Mouse (Mus musculus) forebrain, embryonic 12.5 days (tissue): ENCODE data around the gene Olfr694. TPM values are rescaled to one million over a fixed set of nuclear protein-coding genes. Genes with fewer than 3 reads are reported as not detected.

Experiments used
- ATAC-seq: fragments of 200-750 bp; cut with Nextera tagmentation; 2 replicates; pipeline ENCODE4 v1.8.0; 2017; ENCODE audit warnings: moderate TSS enrichment; ENCODE audit not compliant: low FRiP score
- H3K27ac ChIP-seq: fragments of 300-500 bp; sonication (generic); 2 replicates; pipeline ENCODE4 v1.5.1; 2016; ENCODE audit warnings: mild to moderate bottlenecking
- H3K27me3 ChIP-seq: fragments of 300-500 bp; sonication (generic); 2 replicates; pipeline ENCODE4 v1.6.1; 2016; ENCODE audit warnings: mild to moderate bottlenecking
- H3K36me3 ChIP-seq: fragments of 300-500 bp; sonication (generic); replicated peaks from 2 replicates; pipeline ENCODE4 v1.6.1; 2016; ENCODE audit warnings: mild to moderate bottlenecking
- H3K4me1 ChIP-seq: fragments of 300-500 bp; sonication (generic); 2 replicates; pipeline ENCODE4 v1.6.1; 2016
- H3K4me2 ChIP-seq: fragments of 300-500 bp; sonication (generic); 2 replicates; pipeline ENCODE4 v1.6.1; 2016; ENCODE audit warnings: mild to moderate bottlenecking, moderate library complexity
- H3K4me3 ChIP-seq: fragments of 300-500 bp; sonication (generic); replicated peaks from 2 replicates; pipeline ENCODE4 v1.5.1; 2016; ENCODE audit warnings: mild to moderate bottlenecking
- H3K9ac ChIP-seq: fragments of 300-500 bp; sonication (generic); 2 replicates; pipeline ENCODE4 v1.6.1; 2016; ENCODE audit warnings: mild to moderate bottlenecking
- H3K9me3 ChIP-seq: fragments of 300-500 bp; sonication (generic); 2 replicates; pipeline ENCODE4 v1.6.1; 2016
- WGBS: fragments of 180-500 bp; shearing (Covaris S2); methylation state at CpG from one replicate; pipeline ENCODE4 v1.1.7; 2016; 5-methylcytosine and 5-hydroxymethylcytosine counted together
- polyA plus RNA-seq: library from polyadenylated mRNA; unstranded; fragments of >200 nt; fragmentation: Nextera tagmentation; extraction: Ambion mirVana; gene quantifications from 2 replicates; pipeline ENCODE4 v1.2.1, GENCODE M21; 2016

The Olfr694 gene
- polyA plus RNA-seq, 1 experiment from 2014 or later = not detected

- Histone ChIP-seq H3K4me1 (no peaks in the 10 kb centered on the region), H3K9me3 (no peaks in the 10 kb centered on the region), H3K9ac (no peak overlapping the region), H3K4me3 (no peak overlapping the region), H3K27me3 (no peaks in the 10 kb centered on the region), H3K27ac (no peak overlapping the region), H3K36me3 (no peaks in the 10 kb centered on the region), H3K4me2 (no peak overlapping the region)
- no peak for ATAC-seq
- 74% methylated on average over 1 of the region's 1 CpGs for WGBS
Measured at GRCm38 (mm10) chr7:106649774-106650173, 41.8 kb downstream of the Olfr694 start.

- H3K27me3 ChIP-seq = no peaks in the 10 kb centered on the region
- 61% methylated on average over 1 of the region's 1 CpGs for WGBS
Measured at GRCm38 (mm10) chr7:106645261-106645660, 46.4 kb downstream of the Olfr694 start.

GRCm38 (mm10) chr7:106644222-106644870 is 47.3 kb downstream of the Olfr694 start:
- 73% methylated on average over 3 of the region's 3 CpGs for WGBS
- Histone ChIP-seq H3K9me3 (no peaks in the 10 kb centered on the region), H3K4me3 (no peak overlapping the region), H3K4me2 (no peak overlapping the region), H3K9ac (no peak overlapping the region), H3K36me3 (no peaks in the 10 kb centered on the region), H3K27me3 (no peaks in the 10 kb centered on the region), H3K4me1 (no peaks in the 10 kb centered on the region), H3K27ac (no peak overlapping the region)
- ATAC-seq = no peak

More at GRCm38 (mm10) chr7:106645261-106645660, 46.4 kb downstream of the Olfr694 start:
- Histone ChIP-seq H3K36me3 (no peaks in the 10 kb centered on the region), H3K9ac (no peak overlapping the region), H3K4me3 (no peak overlapping the region), H3K4me2 (no peak overlapping the region), H3K4me1 (no peaks in the 10 kb centered on the region), H3K9me3 (no peaks in the 10 kb centered on the region), H3K27ac (no peak overlapping the region)
- ATAC-seq = no peak

GRCm38 (mm10) chr7:106640839-106641238 is 50.8 kb downstream of the Olfr694 start:
- H3K27ac ChIP-seq = no peak overlapping the region
- no peaks in the 10 kb centered on the region for H3K27me3 ChIP-seq
- 85% methylated on average over 1 of the region's 1 CpGs for WGBS
- no peak for ATAC-seq
- H3K36me3 ChIP-seq = no peaks in the 10 kb centered on the region
- no peaks in the 10 kb centered on the region for H3K4me1 ChIP-seq
- no peak overlapping the region for H3K4me2 ChIP-seq
- no peak overlapping the region for H3K9ac ChIP-seq
- H3K4me3 ChIP-seq = no peak overlapping the region
- H3K9me3 ChIP-seq = no peaks in the 10 kb centered on the region

- Histone ChIP-seq H3K27me3 (no peaks in the 10 kb centered on the region), H3K27ac (no peak overlapping the region), H3K36me3 (no peaks in the 10 kb centered on the region), H3K9me3 (no peaks in the 10 kb centered on the region), H3K4me1 (no peaks in the 10 kb centered on the region), H3K4me2 (no peak overlapping the region), H3K4me3 (no peak overlapping the region), H3K9ac (no peak overlapping the region)
- no peak for ATAC-seq
- WGBS = 83% methylated on average over 4 of the region's 4 CpGs
Measured at GRCm38 (mm10) chr7:106635560-106635959, 56.1 kb downstream of the Olfr694 start.

Other genes starting within 250 kb of the Olfr694 start
- not detected in 2 replicates for gene Olfr693, start 11.2 kb downstream of the Olfr694 start, polyA plus RNA-seq
- gene Olfr695, start 24.6 kb upstream of the Olfr694 start, polyA plus RNA-seq = not detected in 2 replicates
- not detected in 2 replicates for gene Olfr697, start 50.6 kb upstream of the Olfr694 start, polyA plus RNA-seq
- gene Olfr698, start 63.6 kb upstream of the Olfr694 start, polyA plus RNA-seq = not detected in 2 replicates
- not detected in 2 replicates for gene Olfr699, start 101.4 kb upstream of the Olfr694 start, polyA plus RNA-seq
- gene Olfr700, start 117.0 kb upstream of the Olfr694 start, polyA plus RNA-seq = not detected in 2 replicates
- gene Olfr701, start 122.3 kb upstream of the Olfr694 start, polyA plus RNA-seq = not detected in 2 replicates
- gene Olfr702, start 142.1 kb upstream of the Olfr694 start, polyA plus RNA-seq = not detected in 2 replicates
- gene Olfr703, start 151.5 kb upstream of the Olfr694 start, polyA plus RNA-seq = not detected in 2 replicates
- gene Olfr704, start 171.4 kb upstream of the Olfr694 start, polyA plus RNA-seq = not detected in 2 replicates
- not detected in 2 replicates for gene Olfr705, start 185.1 kb upstream of the Olfr694 start, polyA plus RNA-seq
- not detected in 2 replicates for gene Olfr706, start 196.3 kb upstream of the Olfr694 start, polyA plus RNA-seq
- not detected in 2 replicates for gene Olfr707, start 209.4 kb upstream of the Olfr694 start, polyA plus RNA-seq
- gene Olfr1532-ps1, start 216.2 kb upstream of the Olfr694 start, polyA plus RNA-seq = not detected in 2 replicates
- gene Olfr709-ps1, start 240.4 kb upstream of the Olfr694 start, polyA plus RNA-seq = not detected in 2 replicates